Mouse (Mus musculus) heart, postnatal 14 days (tissue): Measurements from ENCODE around the gene Slc23a4. TPM values are rescaled to one million over a fixed set of nuclear protein-coding genes. Genes with fewer than 3 reads are reported as not detected.

Experiments
- total RNA-seq, 2 experiments: library from RNA; stranded (reverse); gene quantifications; 2 replicates each; pipeline ENCODE4 v1.2.3; 2021

The Slc23a4 gene
- total RNA-seq, 2 experiments from 2014 or later, result 0.61 to 0.69 TPM

Other genes starting within 250 kb of the Slc23a4 start
- gene Agbl3, start 208.0 kb downstream of the Slc23a4 start, total RNA-seq, result 1 to 10 TPM; 4.6 to 5.9 TPM
- 10 to 100 TPM; 19.4 to 28.1 TPM for gene Tmem140, start 125.3 kb downstream of the Slc23a4 start, total RNA-seq
- 1 to 10 TPM; 5.9 to 7.1 TPM for gene Cyren, start 110.3 kb downstream of the Slc23a4 start, total RNA-seq
- gene Wdr91, start 77.5 kb downstream of the Slc23a4 start, total RNA-seq, result 10 to 100 TPM; 13.3 to 15.9 TPM
- gene Stra8, start 68.2 kb downstream of the Slc23a4 start, total RNA-seq, result not detected
- 10 to 100 TPM; 22.6 to 22.8 TPM for gene Cnot4, start 145.3 kb upstream of the Slc23a4 start, total RNA-seq
- gene Nup205, start 189.0 kb upstream of the Slc23a4 start, total RNA-seq, result 10 to 100 TPM; 13.6 to 16.9 TPM